Mouse (Mus musculus) kidney, adult 2 months (tissue): Measurements from ENCODE around the gene Doc2b. TPM values are rescaled to one million over a fixed set of nuclear protein-coding genes. Genes with fewer than 3 reads are reported as not detected.

ENCODE experiments used
- DNase-seq: peaks from one replicate; pipeline ENCODE4 v3.0.0; 2021
- H3K27ac ChIP-seq: fragments of 200-500 bp; 2 replicates; pipeline ENCODE4 v1.5.1; 2012; ENCODE audit warnings: low read depth, low read length, control low read depth, inconsistent platforms; ENCODE audit not compliant: insufficient read depth
- H3K27me3 ChIP-seq: fragments of 200-500 bp; replicated peaks from 2 replicates; pipeline ENCODE4 v1.6.1; 2012; ENCODE audit warnings: mild to moderate bottlenecking, moderate library complexity, low read length, inconsistent platforms; ENCODE audit not compliant: control insufficient read depth, insufficient read depth
- H3K36me3 ChIP-seq: fragments of 200-500 bp; 2 replicates; pipeline ENCODE4 v1.6.1; 2012; ENCODE audit warnings: mild to moderate bottlenecking, moderate library complexity, low read length, inconsistent platforms; ENCODE audit not compliant: control insufficient read depth, insufficient read depth
- H3K4me1 ChIP-seq: fragments of 200-500 bp; 2 replicates; pipeline ENCODE4 v1.6.1; 2011; ENCODE audit warnings: low read length; ENCODE audit not compliant: control insufficient read depth, insufficient read depth
- H3K4me3 ChIP-seq: fragments of 200-500 bp; 2 replicates; pipeline ENCODE4 v1.5.1; 2011; ENCODE audit warnings: mild to moderate bottlenecking, low read depth, low read length, control low read depth; ENCODE audit not compliant: insufficient read depth
- CTCF ChIP-seq: fragments of 200-500 bp; conservative IDR thresholded peaks from 2 replicates; pipeline ENCODE4 v1.5.1; 2011; ENCODE audit warnings: low read depth, mild to moderate bottlenecking, control low read depth, low read length, moderate library complexity, mixed read lengths; ENCODE audit not compliant: insufficient read depth, insufficient read length
- POLR2A ChIP-seq: fragments of 200-500 bp; IDR thresholded peaks from one replicate; pipeline ENCODE4 v1.6.1; 2011; ENCODE audit warnings: low read depth, low read length, control low read depth
- WGBS: fragments of 180-500 bp; shearing (Covaris S2); methylation state at CpG from one replicate; pipeline ENCODE4 v1.1.7; 2018; 5-methylcytosine and 5-hydroxymethylcytosine counted together
- polyA plus RNA-seq: library from polyadenylated mRNA; depleted of rRNA; stranded (reverse); fragments of >200 nt; gene quantifications from 2 replicates; pipeline ENCODE4 v1.2.3, GENCODE M21; 2012; rRNA removed

Gene Doc2b
- polyA plus RNA-seq, result 0.34 and 0.36 TPM in 2 replicates

DNA sequence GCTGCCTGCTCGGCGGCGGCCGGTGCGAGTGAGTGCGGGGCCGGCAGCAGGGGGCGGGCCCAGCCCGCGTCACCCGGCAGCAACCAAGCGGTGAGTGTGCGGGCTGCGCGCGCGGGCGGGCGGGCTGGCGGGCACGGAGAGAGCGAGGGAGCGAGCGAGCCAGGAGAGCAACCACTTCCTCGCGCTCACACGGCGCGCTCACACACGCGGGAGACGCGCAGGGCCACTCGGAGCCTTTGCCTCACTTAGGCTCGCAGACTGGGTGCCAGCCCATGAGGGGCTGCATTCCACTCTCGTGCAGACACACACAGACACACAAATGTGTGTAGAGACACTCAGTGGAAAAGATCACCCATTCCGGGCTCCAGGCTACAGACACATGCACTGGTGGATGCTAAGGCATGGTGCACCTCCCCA, at the start of gene Doc2b:
Gene Doc2b, minus strand, starts transcription at position 21 of the 417 bp plus-strand sequence.
- Histone ChIP-seq H3K27me3 (peaks cover 6% of the 10 kb centered on the region), H3K36me3 (no peaks in the 10 kb centered on the region), H3K4me3 (peak within 1 kb of the TSS; percentile 25; the same call in 1 of the 2 replicates), H3K4me1 (no peaks in the 10 kb centered on the region), H3K27ac (no peak within 1 kb of the TSS)
- DNase-seq, result peak; percentile 13
- TF ChIP-seq CTCF (no peak), POLR2A (no peak)
- WGBS, result 8% methylated on average over 37 of the region's 37 CpGs

DNA sequence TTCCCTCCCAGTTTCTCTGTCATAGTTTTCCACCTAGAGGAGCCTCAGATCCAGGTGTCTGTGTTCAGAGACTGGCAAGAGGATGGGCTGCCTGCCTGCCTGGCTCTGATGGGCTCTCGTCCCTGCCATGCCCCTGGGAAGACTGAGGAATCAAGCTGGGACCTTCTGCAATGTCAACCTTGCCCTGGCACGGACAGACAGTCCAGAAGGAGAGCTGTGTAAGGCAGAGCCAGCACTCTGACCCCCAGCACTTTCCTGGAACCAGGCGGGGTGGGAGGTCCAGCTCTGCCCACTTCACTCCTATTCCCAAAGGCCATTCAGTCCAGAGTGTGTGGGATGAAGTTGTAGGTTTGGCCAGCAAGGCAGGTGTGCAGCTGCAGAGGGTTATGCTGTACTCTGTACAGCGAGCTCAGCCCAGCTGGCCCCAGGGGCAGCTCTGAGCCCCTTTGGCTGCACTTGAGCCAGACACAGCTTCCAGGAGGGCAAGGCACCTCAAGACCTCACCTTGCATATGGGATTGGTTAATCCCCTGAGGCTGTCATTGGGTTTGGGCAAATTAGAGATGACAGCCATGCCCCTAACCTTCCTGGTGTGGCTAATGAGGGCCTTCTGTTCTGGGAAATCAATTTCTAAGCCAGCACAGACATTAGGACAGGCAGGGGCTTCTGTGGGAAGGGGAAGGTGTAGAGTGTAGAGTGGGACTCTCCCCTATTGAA, 47.2 kb upstream of the Doc2b start:
- DNase-seq, result peak; percentile 53
- no peak for TF ChIP-seq CTCF
- no peak for TF ChIP-seq POLR2A
- WGBS, result 86% methylated on average over 4 of the region's 4 CpGs
- Histone ChIP-seq H3K4me3 (no peak overlapping the region), H3K27me3 (no peaks in the 10 kb centered on the region), H3K36me3 (no peaks in the 10 kb centered on the region), H3K27ac (no peak overlapping the region), H3K4me1 (no peaks in the 10 kb centered on the region)

DNA sequence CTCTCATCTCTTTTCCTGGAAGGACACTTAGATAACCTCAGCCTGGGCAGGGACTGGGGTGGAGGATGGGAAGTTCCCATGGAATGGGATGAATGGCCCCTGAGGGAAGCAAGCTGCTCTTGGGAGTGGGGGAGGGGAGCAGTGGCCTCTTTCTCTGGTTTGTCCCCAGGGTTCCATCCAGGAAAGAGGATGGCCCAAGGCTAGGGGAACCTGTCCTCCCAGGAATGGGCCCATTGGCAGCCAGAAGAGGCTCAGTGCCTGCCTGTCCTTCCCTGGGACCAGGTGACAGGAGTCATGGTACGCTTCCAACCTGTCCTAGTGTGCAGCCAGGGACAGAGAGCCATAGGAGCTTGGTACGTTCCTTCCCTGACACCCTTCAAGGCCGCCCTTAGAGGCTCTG, 45.7 kb upstream of the Doc2b start:
- 82% methylated on average over 3 of the region's 3 CpGs for WGBS
- Histone ChIP-seq H3K27me3 (no peaks in the 10 kb centered on the region), H3K27ac (no peak overlapping the region), H3K36me3 (no peaks in the 10 kb centered on the region), H3K4me3 (no peak overlapping the region), H3K4me1 (no peaks in the 10 kb centered on the region)
- no peak for DNase-seq
- TF ChIP-seq CTCF, result no peak
- TF ChIP-seq POLR2A, result no peak

DNA sequence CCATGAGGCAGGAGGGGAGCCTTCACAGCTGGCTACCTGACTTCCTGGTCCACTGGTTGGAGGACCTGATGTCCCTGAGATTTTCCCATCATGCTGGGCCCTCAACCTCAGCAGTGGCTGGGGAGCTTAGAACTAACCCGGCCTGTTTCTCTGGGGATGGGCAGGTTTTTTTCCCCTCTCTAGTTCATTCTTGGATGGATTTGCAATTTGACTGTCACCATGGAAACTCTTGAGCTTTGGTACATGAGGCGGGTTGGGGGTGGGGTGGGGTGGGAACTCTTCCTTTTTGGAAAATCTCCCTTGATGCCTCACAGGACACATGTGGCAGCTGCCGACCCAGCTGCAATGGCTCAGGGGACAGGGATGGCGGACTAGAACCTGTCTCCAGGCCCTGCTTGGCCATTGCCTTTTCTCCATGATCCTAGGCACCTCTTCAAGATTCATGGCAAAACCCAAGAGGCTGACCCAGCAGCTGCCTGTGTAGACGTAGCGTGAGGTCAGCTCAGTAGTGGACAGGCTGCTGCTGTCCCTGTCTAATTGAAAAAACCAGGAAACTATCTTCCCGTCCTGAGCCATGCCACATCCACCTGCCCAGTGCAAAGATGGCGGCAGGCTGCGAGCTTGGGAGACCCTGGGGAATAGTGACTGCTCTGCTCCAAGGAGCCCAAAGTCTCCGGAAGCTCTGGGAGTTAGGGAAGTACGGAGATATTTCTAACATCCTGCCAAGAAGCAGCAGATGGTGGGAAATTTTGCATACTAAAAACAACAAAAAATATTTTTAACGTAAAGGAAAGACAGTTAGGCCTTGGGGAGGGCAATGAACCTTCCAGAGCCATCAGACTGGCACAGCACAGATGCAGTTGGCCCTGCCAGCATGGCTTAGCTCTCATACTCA, 43.9 kb upstream of the Doc2b start:
- no peaks in the 10 kb centered on the region for H3K27me3 ChIP-seq
- no peaks in the 10 kb centered on the region for H3K36me3 ChIP-seq
- WGBS, result 82% methylated on average over 12 of the region's 12 CpGs
- TF ChIP-seq CTCF (no peak), POLR2A (no peak)
- H3K4me3 ChIP-seq, result no peak overlapping the region
- H3K27ac ChIP-seq, result no peak overlapping the region
- no peaks in the 10 kb centered on the region for H3K4me1 ChIP-seq
- DNase-seq, result no peak

DNA sequence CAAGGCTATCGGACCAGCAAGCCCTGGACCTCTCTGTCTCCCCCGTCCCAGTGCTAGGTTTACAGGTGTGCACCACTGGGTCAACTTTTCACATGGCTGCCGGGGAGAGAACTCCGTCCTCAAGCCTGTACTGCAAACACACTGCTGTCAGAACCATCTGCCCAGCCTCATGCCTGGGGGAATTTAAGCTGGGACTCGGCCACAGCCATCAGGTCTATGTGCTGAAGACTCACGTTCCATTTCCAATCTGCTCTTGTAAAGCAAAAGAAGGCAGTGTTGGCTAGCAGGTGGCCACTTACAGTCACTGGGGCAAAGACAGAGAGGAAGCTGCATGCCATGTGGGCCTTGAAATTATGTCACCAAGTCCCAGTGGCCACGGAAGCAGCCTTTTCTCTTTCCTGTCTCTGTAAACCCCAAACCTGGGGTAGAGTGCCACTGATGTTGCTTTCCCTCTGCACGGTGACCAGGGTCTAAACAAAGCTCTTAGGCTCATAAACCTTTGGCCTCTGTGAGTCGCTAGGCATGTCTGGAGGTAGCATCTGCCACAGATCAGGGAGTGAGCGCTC, 43.1 kb upstream of the Doc2b start:
- Histone ChIP-seq H3K27me3 (no peaks in the 10 kb centered on the region), H3K4me3 (no peak overlapping the region), H3K27ac (no peak overlapping the region), H3K4me1 (no peaks in the 10 kb centered on the region), H3K36me3 (no peaks in the 10 kb centered on the region)
- TF ChIP-seq POLR2A (no peak), CTCF (no peak)
- WGBS, result 77% methylated on average over 10 of the region's 10 CpGs
- no peak for DNase-seq

DNA sequence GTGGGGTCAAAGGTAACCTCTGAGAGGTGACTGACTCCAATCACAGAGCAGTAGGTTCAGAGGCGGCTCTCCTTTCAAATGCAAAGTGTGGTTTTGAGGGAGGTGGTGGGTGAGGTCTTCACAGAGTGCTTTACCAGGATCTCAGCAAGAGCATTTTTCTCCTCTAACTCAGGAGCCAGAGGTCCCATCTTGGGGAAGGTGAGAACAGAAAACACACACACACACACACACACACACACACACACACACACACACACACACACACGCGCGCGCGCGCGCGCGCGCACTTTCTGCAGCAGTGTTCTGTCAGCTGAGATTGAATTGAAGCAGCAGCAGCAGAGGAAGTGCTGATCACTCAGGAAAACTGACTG, 40.4 kb upstream of the Doc2b start:
- 93% methylated on average over 11 of the region's 11 CpGs for WGBS
- no peak for TF ChIP-seq POLR2A
- TF ChIP-seq CTCF, result no peak
- DNase-seq, result no peak
- Histone ChIP-seq H3K4me3 (no peak overlapping the region), H3K4me1 (no peaks in the 10 kb centered on the region), H3K27ac (no peak overlapping the region), H3K27me3 (no peaks in the 10 kb centered on the region), H3K36me3 (no peaks in the 10 kb centered on the region)
